Mouse (Mus musculus) ES-Bruce4 (cell line): ENCODE measurements around the gene Catsper2. TPM values are rescaled to one million over a fixed set of nuclear protein-coding genes. Genes with fewer than 3 reads are reported as not detected.

Experiments used
- H3K27ac ChIP-seq: 2 replicates; pipeline ENCODE4 v1.5.1; 2012; ENCODE audit warnings: low read length, inconsistent platforms; ENCODE audit not compliant: insufficient read depth
- H3K27me3 ChIP-seq: 2 replicates; pipeline ENCODE4 v1.6.1; 2012; ENCODE audit warnings: mild to moderate bottlenecking, low read length, inconsistent platforms; ENCODE audit not compliant: control insufficient read depth, poor library complexity, insufficient read depth, severe bottlenecking
- H3K36me3 ChIP-seq: 2 replicates; pipeline ENCODE4 v1.6.1; 2012; ENCODE audit warnings: inconsistent platforms, mild to moderate bottlenecking, low read length, moderate library complexity; ENCODE audit not compliant: control insufficient read depth, poor library complexity, insufficient read depth, severe bottlenecking
- H3K4me1 ChIP-seq: one replicate; pipeline ENCODE4 v1.8.1; 2011; ENCODE audit warnings: low read length; ENCODE audit not compliant: control insufficient read depth, insufficient read depth
- H3K4me3 ChIP-seq: 2 replicates; pipeline ENCODE4 v1.5.1; 2011; ENCODE audit warnings: low read depth, mild to moderate bottlenecking, low read length
- H3K9ac ChIP-seq: 2 replicates; pipeline ENCODE4 v1.6.1; 2012; ENCODE audit warnings: low read depth, mild to moderate bottlenecking, inconsistent platforms; ENCODE audit not compliant: poor library complexity, severe bottlenecking
- H3K9me3 ChIP-seq: replicated peaks from 2 replicates; pipeline ENCODE4 v1.6.1; 2012; ENCODE audit warnings: mild to moderate bottlenecking, low read length, inconsistent platforms; ENCODE audit not compliant: control insufficient read depth, poor library complexity, insufficient read depth, severe bottlenecking
- CTCF ChIP-seq: IDR thresholded peaks from one replicate; pipeline ENCODE4 v1.8.1; 2011; ENCODE audit warnings: low read depth, low read length
- EP300 ChIP-seq: IDR thresholded peaks from 2 replicates; pipeline ENCODE4 v1.6.1; 2011; ENCODE audit warnings: low read depth, low read length; ENCODE audit not compliant: insufficient read depth
- POLR2A ChIP-seq: IDR thresholded peaks from one replicate; pipeline ENCODE4 v1.8.1; 2011; ENCODE audit warnings: low read length; ENCODE audit not compliant: insufficient read depth
- polyA plus RNA-seq: library from polyadenylated mRNA; stranded (reverse); fragments of >200 nt; gene quantifications from 2 replicates; pipeline ENCODE4 v1.2.4, GENCODE M21; 2011; ENCODE audit warnings: low read depth; ENCODE audit not compliant: missing spikeins, insufficient read depth, insufficient read length

Catsper2 gene
- polyA plus RNA-seq, 1 experiment: 1.9 TPM

GRCm38 (mm10) chr2:121357494-121357893 is 56.1 kb downstream of the Catsper2 start, which contains the start of gene Ckmt1:
TSS of gene Ckmt1 (plus strand) at chr2:121357714.
- H3K27ac ChIP-seq: peak within 1 kb of the TSS; percentile 0; the same call in 1 of the 2 replicates
- H3K9ac ChIP-seq: peak within 1 kb of the TSS; percentile 43
- H3K9me3 ChIP-seq: no peaks in the 10 kb centered on the region
- H3K4me3 ChIP-seq: peak within 1 kb of the TSS; percentile 65
- no peaks in the 10 kb centered on the region for H3K4me1 ChIP-seq
- TF ChIP-seq CTCF (no peak), POLR2A (no peak), EP300 (0 out of 2 replicates have a peak, but pooled peaks have one; percentile 22)
- H3K27me3 ChIP-seq: no peaks in the 10 kb centered on the region
- no peaks in the 10 kb centered on the region for H3K36me3 ChIP-seq

DNA sequence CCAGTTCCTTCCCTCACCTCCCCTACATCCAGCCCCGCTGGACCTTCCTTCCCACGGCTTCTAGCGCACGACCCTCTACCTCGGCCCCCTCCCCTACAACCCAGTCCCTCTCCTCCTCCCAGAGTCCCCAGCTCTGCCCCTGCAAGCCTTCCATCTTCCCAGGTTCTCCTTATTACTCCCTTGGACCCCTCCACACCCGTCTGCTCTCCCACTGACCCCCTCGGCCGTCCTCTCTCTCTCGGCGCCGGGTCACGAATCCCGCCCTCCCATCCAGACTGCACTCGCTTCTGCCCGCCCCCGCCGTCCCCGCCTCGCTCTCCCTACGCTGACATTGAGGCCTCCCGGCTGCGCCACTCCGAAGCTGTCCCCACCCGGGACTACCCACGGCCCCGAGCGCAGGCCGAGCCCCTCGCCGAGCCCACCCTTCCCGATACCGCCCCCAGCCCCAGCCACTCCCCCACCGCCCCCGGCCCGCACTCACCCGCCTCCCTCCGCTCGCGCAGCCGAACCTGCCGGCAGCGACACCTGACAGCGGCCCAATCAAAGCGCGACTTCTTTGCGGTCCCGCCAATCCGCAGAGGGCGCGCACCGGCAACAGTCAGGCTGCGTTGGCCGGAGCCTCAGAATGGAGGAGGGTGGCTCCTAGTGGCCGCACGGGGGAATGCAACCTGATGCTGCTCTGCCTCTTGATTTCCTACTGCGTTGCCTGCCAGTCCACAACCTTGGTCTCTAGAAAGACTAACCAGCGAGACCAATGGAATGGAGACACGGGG is 58.6 kb downstream of the Catsper2 start, which contains the start of gene Ppip5k1:
Ppip5k1 (minus strand) TSS at position 577 of the 773 bp plus-strand sequence.
- Histone ChIP-seq H3K36me3 (no peaks in the 10 kb centered on the region), H3K9ac (peak within 1 kb of the TSS; percentile 75), H3K27me3 (no peaks in the 10 kb centered on the region), H3K4me1 (no peaks in the 10 kb centered on the region), H3K4me3 (peak within 1 kb of the TSS; percentile 71), H3K9me3 (no peaks in the 10 kb centered on the region), H3K27ac (no peak within 1 kb of the TSS)
- TF ChIP-seq CTCF (peak; percentile 88), EP300 (0 out of 2 replicates have a peak, but pooled peaks have one; percentile 21), POLR2A (no peak)

GRCm38 (mm10) chr2:121354378-121354777 is 59.2 kb downstream of the Catsper2 start:
- H3K4me3 ChIP-seq: peak overlapping the region; percentile 71
- H3K9me3 ChIP-seq: no peaks in the 10 kb centered on the region
- H3K9ac ChIP-seq: peak overlapping the region; percentile 75
- TF ChIP-seq EP300 (no peak), POLR2A (no peak), CTCF (no peak)
- no peaks in the 10 kb centered on the region for H3K36me3 ChIP-seq
- no peaks in the 10 kb centered on the region for H3K4me1 ChIP-seq
- H3K27me3 ChIP-seq: no peaks in the 10 kb centered on the region
- no peak overlapping the region for H3K27ac ChIP-seq

GRCm38 (mm10) chr2:121353156-121353555 is 60.4 kb downstream of the Catsper2 start:
- Histone ChIP-seq H3K4me1 (no peaks in the 10 kb centered on the region), H3K27me3 (no peaks in the 10 kb centered on the region), H3K27ac (no peak overlapping the region), H3K9me3 (no peaks in the 10 kb centered on the region), H3K9ac (no peak overlapping the region), H3K36me3 (no peaks in the 10 kb centered on the region), H3K4me3 (no peak overlapping the region)
- TF ChIP-seq POLR2A (no peak), EP300 (no peak), CTCF (no peak)

Other genes with a start within 250 kb of the Catsper2 start
- gene Tubgcp4, start 243.1 kb downstream of the Catsper2 start, polyA plus RNA-seq: 42.5 and 52.4 TPM in 2 replicates
- 6.1 and 6.4 TPM in 2 replicates for gene Zscan29, start 242.7 kb downstream of the Catsper2 start, polyA plus RNA-seq
- gene Trp53bp1, start 142.4 kb downstream of the Catsper2 start, polyA plus RNA-seq: 76.2 and 101 TPM in 2 replicates
- gene Map1a, start 124.2 kb downstream of the Catsper2 start, polyA plus RNA-seq: 5.3 and 9.2 TPM in 2 replicates
- gene Ppip5k1, start 58.4 kb downstream of the Catsper2 start, polyA plus RNA-seq: 14.9 TPM in 2 replicates
- 23.2 and 28.4 TPM in 2 replicates for gene Ckmt1, start 56.1 kb downstream of the Catsper2 start, polyA plus RNA-seq
- not detected in 2 replicates for gene Strc, start 26.6 kb downstream of the Catsper2 start, polyA plus RNA-seq
- 486 and 515 TPM in 2 replicates for gene Pdia3, start within 50 bp of the Catsper2 start, polyA plus RNA-seq
- gene Ell3, start 30.5 kb upstream of the Catsper2 start, polyA plus RNA-seq: 16.2 and 18.1 TPM in 2 replicates
- gene Serf2, start 35.4 kb upstream of the Catsper2 start, polyA plus RNA-seq: 367 and 428 TPM in 2 replicates
- gene Hypk, start 39.5 kb upstream of the Catsper2 start, polyA plus RNA-seq: 102 and 107 TPM in 2 replicates
- 0.27 TPM in 1 of 2 replicates, not detected in the other for gene Serinc4, start 43.0 kb upstream of the Catsper2 start, polyA plus RNA-seq
- gene Mfap1b, start 60.3 kb upstream of the Catsper2 start, polyA plus RNA-seq: 25.9 and 28.0 TPM in 2 replicates
- gene Mfap1a, start 92.9 kb upstream of the Catsper2 start, polyA plus RNA-seq: 22.0 and 22.8 TPM in 2 replicates
- gene Wdr76, start 92.9 kb upstream of the Catsper2 start, polyA plus RNA-seq: 40.6 and 41.2 TPM in 2 replicates